Mouse (Mus musculus) myocyte (in vitro differentiated cells): ENCODE data around the gene Atxn3.

ENCODE experiments used
- CEBPB ChIP-seq: IDR thresholded peaks from 2 replicates; pipeline ENCODE4 v1.6.1; 2011; ENCODE audit warnings: mild to moderate bottlenecking, moderate library complexity; ENCODE audit not compliant: poor library complexity, insufficient read depth, severe bottlenecking
- POLR2A ChIP-seq: IDR thresholded peaks from one replicate; pipeline ENCODE4 v1.6.1; 2011; ENCODE audit warnings: low read depth, mild to moderate bottlenecking, control low read depth, moderate library complexity; ENCODE audit not compliant: insufficient read length
- POLR2AphosphoS2 ChIP-seq: IDR thresholded peaks from one replicate; pipeline ENCODE4 v1.6.1; 2011; ENCODE audit warnings: low read depth, control low read depth; ENCODE audit not compliant: insufficient read length
- TCF3 ChIP-seq: IDR thresholded peaks from one replicate; pipeline ENCODE4 v1.6.1; 2011; ENCODE audit warnings: low read depth, control low read depth; ENCODE audit not compliant: insufficient read length
- USF1 ChIP-seq: IDR thresholded peaks from one replicate; pipeline ENCODE4 v1.6.1; 2011; ENCODE audit warnings: low read depth, mild to moderate bottlenecking, control low read depth, moderate library complexity

DNA sequence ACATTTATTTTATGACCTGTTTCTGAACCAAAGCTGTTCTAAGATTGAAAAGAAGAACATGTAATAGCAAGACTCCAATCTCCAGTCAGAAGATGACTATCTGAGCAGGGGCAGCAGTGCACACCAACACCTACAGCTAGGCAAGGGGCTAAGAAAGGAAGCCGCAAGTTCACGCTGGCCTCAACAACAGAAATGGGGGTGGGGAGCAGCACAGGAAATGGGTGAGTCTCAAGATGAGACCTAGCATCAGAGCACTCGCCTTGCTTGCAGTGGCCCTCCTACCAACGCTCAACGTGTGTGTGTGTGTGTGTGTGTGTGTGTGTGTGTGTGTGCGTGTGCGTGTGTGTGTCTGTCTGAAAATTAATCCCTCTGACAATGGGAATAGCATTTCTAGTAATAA lies 60.9 kb downstream of the Atxn3 start:
- TF ChIP-seq POLR2A (no peak), USF1 (no peak), CEBPB (no peak), POLR2AphosphoS2 (no peak), TCF3 (no peak)
